Mouse (Mus musculus): Measurements from ENCODE around the gene Fbxo17. TPM values are rescaled to one million over a fixed set of nuclear protein-coding genes. Genes with fewer than 3 reads are reported as not detected.

Fbxo17 gene
- total and polyA plus RNA-seq, 3 experiments: 0.25 to 0.26 TPM; not detected in 1

DNA sequence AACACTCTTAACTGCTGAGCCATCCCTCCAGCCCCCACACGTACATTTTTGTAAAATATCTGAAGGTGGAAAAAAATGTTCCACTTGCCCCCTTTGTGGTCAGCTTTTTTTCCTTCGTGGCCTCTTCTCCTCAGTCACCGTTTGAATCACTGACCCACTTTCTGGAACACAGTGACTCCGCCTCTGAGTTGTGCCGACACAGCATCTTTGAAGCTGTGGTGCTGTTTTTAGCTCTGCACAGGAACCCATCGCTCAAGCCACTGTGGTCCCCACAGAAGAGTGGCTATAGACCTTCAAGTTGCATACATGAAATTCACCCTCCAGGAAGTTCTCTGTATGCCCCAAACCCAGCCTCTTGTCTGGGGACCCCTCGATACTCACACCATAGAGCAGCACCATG lies 64.3 kb downstream of the Fbxo17 start:
- Histone ChIP-seq H3K27ac (ENCODE audit: insufficient read depth, low read depth) (peak overlapping the region; percentile 99), H3K4me2 (ENCODE audit: insufficient read depth, low read depth, poor library complexity, severe bottlenecking) (peak overlapping the region; percentile 56), H3K9me3 (replicated peaks; ENCODE audit: low read length) (no peaks in the 10 kb centered on the region), H3K36me3 (replicated peaks in 1 of 2; ENCODE audit: control insufficient read depth in 1 of 2, insufficient read depth in 1 of 2, low read length in 1 of 2) (peaks cover 37 to 71% of the 10 kb centered on the region in 2 experiments), H3K4me1 (ENCODE audit: control insufficient read depth in 1 of 2, insufficient read depth in 2 of 2) (peaks cover 37 to 71% of the 10 kb centered on the region in 2 experiments), H3K9ac (ENCODE audit: insufficient read depth, low read depth) (peak overlapping the region; percentile 64), H3K27me3 (replicated peaks) (no peaks in the 10 kb centered on the region), H3K79me2 (replicated peaks; ENCODE audit: control insufficient read depth, extremely low read depth, insufficient read depth, poor library complexity, severe bottlenecking) (no peaks in the 10 kb centered on the region), H3K4me3 (replicated peaks in 1 of 3; ENCODE audit: low read depth in 2 of 3, low read length in 2 of 3, poor library complexity in 1 of 3) (peak overlapping the region in 2 of 3 experiments; percentile 27 to 31)
- dilution Hi-C loops (cut with MboI; ENCODE audit: extremely low pct_ligation_motif_present, extremely low pct_unique_long_range_greater_than_20kb, low sequenced_read_pairs): no loop called here
- TF ChIP-seq POLR2AphosphoS2 (IDR thresholded peaks at IDR 0.05; ENCODE audit: low read depth, low read length): no peak
- no peak for TF ChIP-seq TBP (conservative IDR thresholded peaks at IDR 0.05; ENCODE audit: low read depth, low read length)
- peak; percentile 93 for TF ChIP-seq MEF2A (IDR thresholded peaks at IDR 0.05; ENCODE audit: borderline replicate concordance, low read depth, low read length)
- TF ChIP-seq MXI1 (IDR thresholded peaks at IDR 0.05; ENCODE audit: low read depth, low read length): no peak
- TF ChIP-seq PAX5 (IDR thresholded peaks at IDR 0.05; ENCODE audit: low read length): no peak
- TF ChIP-seq POLR2A (IDR thresholded peaks at IDR 0.05; ENCODE audit: low read depth, low read length): no peak
- TF ChIP-seq EP300 (IDR thresholded peaks at IDR 0.05; ENCODE audit: low read length): peak; percentile 99
- TF ChIP-seq GABPA (IDR thresholded peaks at IDR 0.05; ENCODE audit: insufficient replicate concordance, low read depth, low read length): no peak
- TF ChIP-seq CTCF (conservative IDR thresholded peaks at IDR 0.05 in 1 of 2, IDR thresholded peaks at IDR 0.05 in 1 of 2; ENCODE audit: low read depth in 2 of 2, low read length in 2 of 2): no peak
- peak; percentile 78 for TF ChIP-seq BHLHE40 (IDR thresholded peaks at IDR 0.05; ENCODE audit: low read depth, low read length)
- TF ChIP-seq RAD21 (IDR thresholded peaks at IDR 0.05; ENCODE audit: low read depth, low read length): no peak; the same call in 1 of the 2 replicates
- no peak for TF ChIP-seq NELFE (IDR thresholded peaks at IDR 0.05; ENCODE audit: low read depth, low read length)
- TF ChIP-seq MYC (IDR thresholded peaks at IDR 0.05; ENCODE audit: low read depth, low read length): peak; percentile 9; the same call in 1 of the 2 replicates
- TF ChIP-seq SMC3 (IDR thresholded peaks at IDR 0.05; ENCODE audit: low read depth, low read length): no peak
- no peak for TF ChIP-seq NRF1 (IDR thresholded peaks at IDR 0.05; ENCODE audit: low read depth, low read length)
- peak; percentile 94 for TF ChIP-seq TCF12 (IDR thresholded peaks at IDR 0.05; ENCODE audit: low read depth, low read length)
- TF ChIP-seq KAT2A (IDR thresholded peaks at IDR 0.05; ENCODE audit: insufficient replicate concordance, low read length): no peak
- TF ChIP-seq ZMIZ1 (IDR thresholded peaks at IDR 0.05; ENCODE audit: low read depth, low read length): no peak
- TF ChIP-seq E2F4 (IDR thresholded peaks at IDR 0.05; ENCODE audit: insufficient replicate concordance, low read depth, low read length): no peak
- TF ChIP-seq ZKSCAN1 (IDR thresholded peaks at IDR 0.05; ENCODE audit: borderline replicate concordance, low read depth, low read length): no peak
- TF ChIP-seq MAZ (IDR thresholded peaks at IDR 0.05; ENCODE audit: low read depth, low read length): peak; percentile 76
- peak; percentile 92 for TF ChIP-seq CHD2 (IDR thresholded peaks at IDR 0.05; ENCODE audit: low read length)
- TF ChIP-seq JUND (conservative IDR thresholded peaks at IDR 0.05; ENCODE audit: low read depth, low read length): peak; percentile 72
- TF ChIP-seq USF2 (conservative IDR thresholded peaks at IDR 0.05; ENCODE audit: low read depth, low read length): no peak
- TF ChIP-seq ELF1 (IDR thresholded peaks at IDR 0.05; ENCODE audit: low read depth, low read length): no peak
- no peak for TF ChIP-seq USF1 (IDR thresholded peaks at IDR 0.05; ENCODE audit: low read depth, low read length)
- TF ChIP-seq MAX (IDR thresholded peaks at IDR 0.05; ENCODE audit: low read length): peak; percentile 10; the same call in 1 of the 2 replicates
- peak; percentile 99 for TF ChIP-seq IRF4 (IDR thresholded peaks at IDR 0.05; ENCODE audit: low read depth, low read length)
- TF ChIP-seq CHD1 (IDR thresholded peaks at IDR 0.05; ENCODE audit: low read depth, low read length): peak; percentile 80; the same call in 1 of the 2 replicates
- peak; percentile 97 for TF ChIP-seq ETS1 (conservative IDR thresholded peaks at IDR 0.05; ENCODE audit: low read depth, low read length)
- TF ChIP-seq SIN3A (IDR thresholded peaks at IDR 0.05; ENCODE audit: low read length): peak; percentile 52; the same call in 1 of the 2 replicates
- TF ChIP-seq JUN (IDR thresholded peaks at IDR 0.05; ENCODE audit: insufficient read depth, low read depth, low read length): peak; percentile 80; the same call in 1 of the 2 replicates
- TF ChIP-seq HCFC1 (IDR thresholded peaks at IDR 0.05; ENCODE audit: low read depth, low read length): peak; percentile 11; the same call in 1 of the 2 replicates
- TF ChIP-seq MAFK (IDR thresholded peaks at IDR 0.05; ENCODE audit: insufficient replicate concordance, low read length): peak; percentile 99
- TF ChIP-seq ZNF384 (IDR thresholded peaks at IDR 0.05; ENCODE audit: low read depth, low read length): peak; percentile 93
- no peak for TF ChIP-seq UBTF (IDR thresholded peaks at IDR 0.05; ENCODE audit: low read depth, low read length)
- peak; percentile 96 for TF ChIP-seq RCOR1 (conservative IDR thresholded peaks at IDR 0.05; ENCODE audit: low read depth, low read length)
- TF ChIP-seq ZC3H11A (IDR thresholded peaks at IDR 0.05; ENCODE audit: low read depth, low read length): no peak
- DNase-seq (ENCODE audit: extremely low read depth): peak; percentile 82
- in situ Hi-C loops (cut with MboI; ENCODE audit: low pct_ligation_motif_present, low pct_unique_long_range_greater_than_20kb, low sequenced_read_pairs): loop anchor here (25.0 kb wide), 1 partner anchor 256 kb away; no protein-coding TSS in a partner anchor
